Mouse (Mus musculus): ENCODE data around the gene Myl7.

- TF ChIP-seq POLR2A (IDR thresholded peaks at IDR 0.05; ENCODE audit: control insufficient read depth, low read depth, low read length): no peak
- no peak for TF ChIP-seq CTCF (IDR thresholded peaks at IDR 0.05; ENCODE audit: control insufficient read depth, insufficient read depth, insufficient replicate concordance, low read depth, low read length)
These were observed 38.6 kb downstream of the Myl7 start for GRCm38 (mm10) chr11:5859883-5860550.

Data from testis, adult 2 months (tissue).